Mouse (Mus musculus) midbrain, postnatal 0 days (tissue): ENCODE data around the gene Cd7. TPM values are rescaled to one million over a fixed set of nuclear protein-coding genes. Genes with fewer than 3 reads are reported as not detected.

Source experiments
- ATAC-seq: fragments of 200-750 bp; cut with Nextera tagmentation; 2 replicates; pipeline ENCODE4 v1.8.0; 2017; ENCODE audit warnings: moderate number of reproducible peaks, mild to moderate bottlenecking, moderate TSS enrichment, moderate library complexity; ENCODE audit not compliant: low FRiP score
- DNase-seq: peaks from one replicate; pipeline ENCODE4 v3.0.0-alpha.2; 2015; ENCODE audit warnings: low spot score
- H3K27ac ChIP-seq: fragments of 300-500 bp; sonication (generic); 2 replicates; pipeline ENCODE4 v1.5.1; 2014; ENCODE audit warnings: low read depth, mild to moderate bottlenecking, low read length, mixed read lengths
- H3K27me3 ChIP-seq: fragments of 300-500 bp; sonication (generic); 2 replicates; pipeline ENCODE4 v1.6.1; 2014; ENCODE audit warnings: low read length, control low read depth, mixed read lengths; ENCODE audit not compliant: insufficient read depth
- H3K36me3 ChIP-seq: fragments of 300-500 bp; sonication (generic); 2 replicates; pipeline ENCODE4 v1.6.1; 2014; ENCODE audit warnings: low read length, control low read depth, mixed read lengths; ENCODE audit not compliant: insufficient read depth
- H3K4me1 ChIP-seq: fragments of 300-500 bp; sonication (generic); 2 replicates; pipeline ENCODE4 v1.6.1; 2014; ENCODE audit warnings: mild to moderate bottlenecking, control low read depth, antibody characterized with exemption, low read length, mixed read lengths; ENCODE audit not compliant: insufficient read depth
- H3K4me2 ChIP-seq: fragments of 300-500 bp; sonication (generic); 2 replicates; pipeline ENCODE4 v1.6.1; 2014; ENCODE audit warnings: low read depth, mild to moderate bottlenecking, low read length, mixed read lengths; ENCODE audit not compliant: poor library complexity, severe bottlenecking
- H3K4me3 ChIP-seq: fragments of 300-500 bp; sonication (generic); 2 replicates; pipeline ENCODE4 v1.5.1; 2014; ENCODE audit warnings: low read depth, mild to moderate bottlenecking, low read length, moderate library complexity
- H3K9ac ChIP-seq: fragments of 300-500 bp; sonication (generic); replicated peaks from 2 replicates; pipeline ENCODE4 v1.6.1; 2014; ENCODE audit warnings: mild to moderate bottlenecking, low read length, moderate library complexity, mixed read lengths; ENCODE audit not compliant: poor library complexity, severe bottlenecking
- H3K9me3 ChIP-seq: fragments of 300-500 bp; sonication (generic); 2 replicates; pipeline ENCODE4 v1.6.1; 2016; ENCODE audit warnings: low read length, control low read depth
- CTCF ChIP-seq: IDR thresholded peaks from 2 replicates; pipeline ENCODE4 v1.5.1; 2016; ENCODE audit warnings: antibody characterized with exemption, mild to moderate bottlenecking
- WGBS: fragments of 180-500 bp; shearing (Covaris S2); extraction: QIAGEN DNeasy Blood & Tissue Kit; methylation state at CpG from one replicate; pipeline ENCODE4 v1.1.7; 2014; 5-methylcytosine and 5-hydroxymethylcytosine counted together
- polyA plus RNA-seq: library from polyadenylated mRNA; unstranded; fragments of >200 nt; fragmentation: Nextera tagmentation; extraction: Ambion mirVana; gene quantifications from 2 replicates; pipeline ENCODE4 v1.2.1, GENCODE M21; 2015
- total RNA-seq: library from RNA; depleted of rRNA; stranded (reverse); fragments of >200 nt; gene quantifications from 2 replicates; pipeline ENCODE4 v1.2.3, GENCODE M21; 2014

Cd7 gene
- total and polyA plus RNA-seq, 2 experiments from 2014 or later = not detected

DNA sequence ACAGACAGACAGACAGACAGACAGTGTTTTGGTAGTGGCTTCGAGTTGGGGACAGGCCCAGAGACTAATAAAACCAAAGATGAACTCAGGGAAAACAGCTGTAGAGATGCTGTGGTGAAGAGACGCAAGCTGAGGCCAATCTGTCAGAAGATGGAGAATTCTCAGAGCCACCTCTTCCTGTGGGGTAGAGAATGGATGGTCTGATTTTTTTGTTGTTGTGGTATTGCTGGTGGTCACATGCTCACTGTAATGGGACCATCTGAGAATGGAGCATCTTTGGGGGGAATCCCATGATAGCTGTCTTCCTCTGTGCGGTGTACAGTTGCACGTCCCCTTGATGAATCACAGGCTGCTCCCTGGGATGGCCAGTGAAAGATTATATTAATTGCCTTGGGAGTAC lies 3.3 kb upstream of the Cd7 start:
- WGBS = 80% methylated on average over 4 of the region's 4 CpGs
- Histone ChIP-seq H3K27ac (no peak overlapping the region), H3K27me3 (no peaks in the 10 kb centered on the region), H3K4me3 (no peak overlapping the region), H3K4me1 (no peaks in the 10 kb centered on the region), H3K4me2 (no peak overlapping the region), H3K9ac (no peak overlapping the region), H3K9me3 (no peaks in the 10 kb centered on the region), H3K36me3 (no peaks in the 10 kb centered on the region)
- TF ChIP-seq CTCF = no peak
- no peak for DNase-seq
- ATAC-seq = no peak

DNA sequence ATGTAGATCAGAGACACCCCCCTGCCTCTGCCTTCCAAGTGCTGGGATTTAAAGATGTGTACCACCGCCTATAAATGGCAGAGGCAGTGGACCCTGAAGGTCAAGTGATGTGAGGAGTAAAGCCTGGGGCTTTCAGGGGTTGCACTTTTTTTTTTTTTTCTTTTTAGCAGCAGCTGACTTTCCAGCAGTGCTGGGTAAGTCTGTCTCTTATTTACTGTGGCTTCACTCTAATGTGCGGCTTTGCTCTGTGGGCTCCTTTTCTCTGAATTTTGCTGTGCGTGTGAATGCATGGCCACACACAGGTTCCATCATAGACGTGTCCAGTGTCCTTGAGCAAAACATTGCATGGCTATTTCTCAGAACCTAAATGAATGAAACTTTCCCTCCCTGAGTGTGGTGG lies 2.4 kb upstream of the Cd7 start:
- H3K4me2 ChIP-seq = no peak overlapping the region
- no peaks in the 10 kb centered on the region for H3K9me3 ChIP-seq
- no peaks in the 10 kb centered on the region for H3K27me3 ChIP-seq
- ATAC-seq = no peak
- H3K27ac ChIP-seq = no peak overlapping the region
- no peak for DNase-seq
- H3K4me3 ChIP-seq = no peak overlapping the region
- H3K4me1 ChIP-seq = no peaks in the 10 kb centered on the region
- no peak overlapping the region for H3K9ac ChIP-seq
- WGBS = 74% methylated on average over 4 of the region's 4 CpGs
- TF ChIP-seq CTCF = no peak
- H3K36me3 ChIP-seq = no peaks in the 10 kb centered on the region

DNA sequence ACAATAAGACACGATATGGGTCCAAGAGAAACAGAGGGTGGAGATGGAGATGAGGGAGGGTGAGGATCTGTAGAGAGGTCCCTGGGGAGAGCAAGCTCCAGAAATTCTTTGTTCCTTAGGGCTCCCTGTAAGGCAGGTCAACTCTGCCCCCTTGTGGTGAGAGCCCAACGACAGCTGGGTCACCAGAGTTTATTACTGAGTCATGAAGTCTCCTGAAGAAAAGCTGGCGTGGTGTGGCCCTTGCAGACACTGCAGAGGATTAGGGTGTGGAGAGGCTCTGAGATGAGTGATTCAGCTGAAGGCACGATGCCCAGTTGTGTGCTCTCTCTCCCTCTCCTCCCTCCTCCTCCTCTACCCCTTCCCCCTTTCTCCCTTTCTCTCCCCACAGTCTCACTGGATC lies 2.0 kb upstream of the Cd7 start:
- TF ChIP-seq CTCF = peak; percentile 77
- H3K9ac ChIP-seq = no peak overlapping the region
- ATAC-seq (no peak), DNase-seq (peak; percentile 81)
- no peak overlapping the region for H3K4me2 ChIP-seq
- H3K4me1 ChIP-seq = no peaks in the 10 kb centered on the region
- H3K9me3 ChIP-seq = no peaks in the 10 kb centered on the region
- H3K4me3 ChIP-seq = no peak overlapping the region
- H3K36me3 ChIP-seq = no peaks in the 10 kb centered on the region
- WGBS = 7% methylated on average over 4 of the region's 4 CpGs
- H3K27me3 ChIP-seq = no peaks in the 10 kb centered on the region
- H3K27ac ChIP-seq = no peak overlapping the region

DNA sequence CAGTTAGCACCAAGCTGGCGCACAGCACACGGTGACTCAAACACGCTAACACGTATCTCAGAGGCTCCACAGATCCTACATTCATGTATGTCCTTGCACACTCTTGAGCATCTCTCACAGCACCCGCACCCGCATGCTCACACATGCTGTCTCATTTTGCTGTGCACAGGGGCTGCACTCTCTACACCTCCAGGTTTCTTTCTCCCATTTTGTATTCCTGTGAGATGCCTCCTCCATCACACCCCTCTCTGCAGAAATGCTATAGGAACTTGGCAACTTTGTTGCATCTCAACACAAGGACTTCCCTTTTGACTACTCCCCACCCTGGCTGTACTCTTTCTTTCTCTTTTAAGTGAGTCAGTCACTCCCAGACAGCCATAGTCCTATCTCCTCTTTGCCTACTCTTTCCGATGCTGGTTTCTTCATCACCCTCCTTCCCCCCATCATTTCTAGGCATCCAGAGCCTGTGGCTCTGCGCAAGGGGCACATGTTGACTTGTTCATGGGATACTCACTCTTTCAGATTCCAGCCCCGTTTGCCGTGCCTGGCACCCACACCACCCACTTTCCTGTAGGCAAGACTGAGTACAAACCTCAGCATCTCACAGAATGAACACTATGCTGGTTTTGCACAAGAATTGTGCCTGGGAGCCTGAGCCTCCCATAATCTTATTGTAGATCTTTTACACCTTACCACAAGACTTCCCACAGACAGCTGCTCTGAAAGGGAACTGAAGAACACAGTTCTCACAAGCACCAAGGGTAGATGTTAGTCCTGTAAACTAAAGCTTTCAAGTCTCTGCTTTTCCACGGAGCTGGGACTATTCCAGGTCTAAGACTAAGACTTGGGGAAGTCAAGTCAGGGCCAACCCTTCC lies 615 bp downstream of the Cd7 start:
- Histone ChIP-seq H3K4me3 (no peak overlapping the region), H3K4me2 (no peak overlapping the region), H3K4me1 (no peaks in the 10 kb centered on the region), H3K36me3 (no peaks in the 10 kb centered on the region), H3K27ac (no peak overlapping the region), H3K9me3 (no peaks in the 10 kb centered on the region), H3K27me3 (no peaks in the 10 kb centered on the region), H3K9ac (no peak overlapping the region)
- no peak for DNase-seq
- 89% methylated on average over 11 of the region's 11 CpGs for WGBS
- TF ChIP-seq CTCF = no peak
- no peak for ATAC-seq

DNA sequence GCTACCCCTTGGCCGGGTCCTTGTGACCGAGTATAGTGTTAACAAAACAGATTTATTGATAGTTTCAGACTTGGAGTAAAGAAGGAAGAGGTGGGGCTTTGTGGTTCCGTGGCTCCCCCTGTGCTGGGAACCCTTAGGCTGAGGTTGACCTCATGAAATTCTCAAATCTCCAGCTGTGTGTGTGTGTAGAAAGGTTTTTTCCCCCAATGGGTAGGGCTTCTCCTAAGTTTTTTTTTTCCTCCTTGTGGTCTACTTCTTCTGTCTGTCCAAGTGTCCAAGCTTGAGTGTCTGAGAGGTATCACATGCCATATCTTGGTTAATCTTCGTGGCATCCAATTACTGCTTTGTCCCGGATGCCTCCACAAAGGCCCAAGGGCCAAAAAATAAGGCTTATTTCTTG lies 6.1 kb downstream of the Cd7 start:
- H3K9me3 ChIP-seq = no peaks in the 10 kb centered on the region

DNA sequence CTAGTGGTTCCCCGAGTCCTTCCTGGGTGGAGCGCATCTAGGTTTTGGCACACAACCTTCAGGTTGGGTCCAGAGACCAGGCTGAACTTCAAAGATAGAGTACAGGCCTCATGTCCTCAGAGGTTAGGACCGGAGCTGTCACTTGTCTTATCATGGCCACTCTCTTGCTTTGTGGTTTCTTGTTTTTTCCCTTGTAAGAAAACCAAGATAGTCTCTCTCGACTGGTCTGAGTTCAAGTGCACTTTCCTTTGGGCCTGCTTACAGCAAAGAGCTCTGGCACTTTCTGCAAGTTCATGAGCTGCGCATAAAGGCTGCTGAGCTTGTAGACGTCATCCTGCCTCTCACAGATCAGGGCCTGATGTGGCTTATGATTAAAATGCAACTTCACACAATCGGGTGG lies 12.0 kb downstream of the Cd7 start:
- no peak for TF ChIP-seq CTCF
- no peak overlapping the region for H3K27ac ChIP-seq

More for the DNA sequence above, 6.1 kb downstream of the Cd7 start:
- DNase-seq = no peak
- TF ChIP-seq CTCF = no peak
- Histone ChIP-seq H3K4me1 (no peaks in the 10 kb centered on the region), H3K9ac (no peak overlapping the region), H3K27ac (no peak overlapping the region), H3K4me2 (no peak overlapping the region), H3K36me3 (no peaks in the 10 kb centered on the region), H3K27me3 (no peaks in the 10 kb centered on the region), H3K4me3 (no peak overlapping the region)
- 92% methylated on average over 5 of the region's 5 CpGs for WGBS
- no peak for ATAC-seq

More for the DNA sequence above, 12.0 kb downstream of the Cd7 start:
- Histone ChIP-seq H3K4me3 (no peak overlapping the region), H3K4me2 (no peak overlapping the region), H3K36me3 (no peaks in the 10 kb centered on the region), H3K27me3 (no peaks in the 10 kb centered on the region), H3K9ac (no peak overlapping the region), H3K9me3 (no peaks in the 10 kb centered on the region), H3K4me1 (no peaks in the 10 kb centered on the region)
- ATAC-seq (no peak), DNase-seq (no peak)
- WGBS = 84% methylated on average over 7 of the region's 7 CpGs
